Mouse (Mus musculus): Measurements from ENCODE around the gene Cd69. TPM values are rescaled to one million over a fixed set of nuclear protein-coding genes. Genes with fewer than 3 reads are reported as not detected.

Cd69 gene
- polyA plus RNA-seq, 1 experiment from 2014 or later = 0.13 TPM

Other genes with a start within 250 kb of the Cd69 start
- 0.12 and 0.22 TPM in 2 replicates for gene Klrb1f, start 229.5 kb downstream of the Cd69 start, polyA plus RNA-seq (2015; fragmentation: Nextera tagmentation; extraction: Ambion mirVana)
- not detected in 2 replicates for gene Clec2e, start 174.5 kb downstream of the Cd69 start, polyA plus RNA-seq (2015; fragmentation: Nextera tagmentation; extraction: Ambion mirVana)
- 0.44 TPM in 1 of 2 replicates, not detected in the other for gene Clec2d, start 94.8 kb downstream of the Cd69 start, polyA plus RNA-seq (2015; fragmentation: Nextera tagmentation; extraction: Ambion mirVana)
- not detected in 2 replicates for gene 4922502D21Rik, start 56.4 kb upstream of the Cd69 start, polyA plus RNA-seq (2015; fragmentation: Nextera tagmentation; extraction: Ambion mirVana)
- 1.0 and 2.0 TPM in 2 replicates for gene Clec12a, start 67.3 kb upstream of the Cd69 start, polyA plus RNA-seq (2015; fragmentation: Nextera tagmentation; extraction: Ambion mirVana)
- not detected in 2 replicates for gene Clec12b, start 110.4 kb upstream of the Cd69 start, polyA plus RNA-seq (2015; fragmentation: Nextera tagmentation; extraction: Ambion mirVana)
- 0.38 and 0.83 TPM in 2 replicates for gene Clec1b, start 121.9 kb upstream of the Cd69 start, polyA plus RNA-seq (2015; fragmentation: Nextera tagmentation; extraction: Ambion mirVana)
- gene Clec9a, start 133.4 kb upstream of the Cd69 start, polyA plus RNA-seq (2015; fragmentation: Nextera tagmentation; extraction: Ambion mirVana) = 0.09 and 0.14 TPM in 2 replicates
- gene Clec1a, start 176.6 kb upstream of the Cd69 start, polyA plus RNA-seq (2015; fragmentation: Nextera tagmentation; extraction: Ambion mirVana) = 3.2 and 3.8 TPM in 2 replicates
- gene Olr1, start 231.7 kb upstream of the Cd69 start, polyA plus RNA-seq (2015; fragmentation: Nextera tagmentation; extraction: Ambion mirVana) = not detected in 2 replicates
- 0.19 and 0.22 TPM in 2 replicates for gene Tmem52b, start 237.1 kb upstream of the Cd69 start, polyA plus RNA-seq (2015; fragmentation: Nextera tagmentation; extraction: Ambion mirVana)

Measured in limb, embryonic 15.5 days (tissue).